Mouse (Mus musculus) testis, adult 2 months (tissue): ENCODE measurements around the gene Dock7. TPM values are rescaled to one million over a fixed set of nuclear protein-coding genes. Genes with fewer than 3 reads are reported as not detected.

Experiments
- H3K27ac ChIP-seq: fragments of 200-500 bp; 2 replicates; pipeline ENCODE4 v1.5.1; 2012; ENCODE audit warnings: low read depth, low read length; ENCODE audit not compliant: control insufficient read depth, insufficient read depth
- H3K27me3 ChIP-seq: fragments of 200-500 bp; 2 replicates; pipeline ENCODE4 v1.6.1; 2012; ENCODE audit warnings: mild to moderate bottlenecking, low read length, moderate library complexity; ENCODE audit not compliant: control insufficient read depth, insufficient read depth
- H3K36me3 ChIP-seq: fragments of 200-500 bp; 2 replicates; pipeline ENCODE4 v1.6.1; 2012; ENCODE audit warnings: mild to moderate bottlenecking, low read length; ENCODE audit not compliant: control insufficient read depth, insufficient read depth
- H3K4me1 ChIP-seq: fragments of 200-500 bp; 2 replicates; pipeline ENCODE4 v1.6.1; 2012; ENCODE audit warnings: low read length; ENCODE audit not compliant: control insufficient read depth, insufficient read depth
- H3K4me3 ChIP-seq: fragments of 200-500 bp; 2 replicates; pipeline ENCODE4 v1.5.1; 2012; ENCODE audit warnings: low read depth, mild to moderate bottlenecking, low read length, moderate library complexity, mixed read lengths; ENCODE audit not compliant: control insufficient read depth
- CTCF ChIP-seq: fragments of 200-500 bp; IDR thresholded peaks from 2 replicates; pipeline ENCODE4 v1.5.1; 2012; ENCODE audit warnings: low read depth, mild to moderate bottlenecking, inconsistent platforms, low read length, moderate library complexity; ENCODE audit not compliant: control insufficient read depth, insufficient read depth, insufficient replicate concordance
- POLR2A ChIP-seq: fragments of 200-500 bp; IDR thresholded peaks from 2 replicates; pipeline ENCODE4 v1.6.1; 2012; ENCODE audit warnings: low read depth, mild to moderate bottlenecking, inconsistent platforms, low read length, moderate library complexity; ENCODE audit not compliant: control insufficient read depth
- polyA plus RNA-seq: library from polyadenylated mRNA; depleted of rRNA; stranded (reverse); fragments of >200 nt; gene quantifications from 2 replicates; pipeline ENCODE4 v1.2.3, GENCODE M21; 2012

Dock7 gene
- polyA plus RNA-seq, 1 experiment, result 32.2 TPM

- H3K36me3 ChIP-seq, result no peaks in the 10 kb centered on the region
- H3K27me3 ChIP-seq, result no peaks in the 10 kb centered on the region
- no peak overlapping the region for H3K27ac ChIP-seq
- no peaks in the 10 kb centered on the region; the same call in 1 of the 2 replicates for H3K4me1 ChIP-seq
- TF ChIP-seq CTCF (no peak), POLR2A (no peak)
- H3K4me3 ChIP-seq, result no peak overlapping the region
Measured at GRCm38 (mm10) chr4:99134522-99134921, 13.8 kb upstream of the Dock7 start.

- no peaks in the 10 kb centered on the region for H3K36me3 ChIP-seq
- no peaks in the 10 kb centered on the region; the same call in 1 of the 2 replicates for H3K4me1 ChIP-seq
- no peaks in the 10 kb centered on the region for H3K27me3 ChIP-seq
- H3K27ac ChIP-seq, result no peak overlapping the region
- TF ChIP-seq POLR2A (no peak), CTCF (no peak)
- no peak overlapping the region for H3K4me3 ChIP-seq
Measured at GRCm38 (mm10) chr4:99133326-99133725, 12.6 kb upstream of the Dock7 start.

- Histone ChIP-seq H3K4me3 (no peak overlapping the region), H3K4me1 (no peaks in the 10 kb centered on the region; the same call in 1 of the 2 replicates), H3K27me3 (no peaks in the 10 kb centered on the region), H3K27ac (no peak overlapping the region), H3K36me3 (no peaks in the 10 kb centered on the region)
- no peak for TF ChIP-seq CTCF
- no peak for TF ChIP-seq POLR2A
Measured at GRCm38 (mm10) chr4:99132686-99133085, 12.0 kb upstream of the Dock7 start.

- no peaks in the 10 kb centered on the region for H3K27me3 ChIP-seq
- H3K4me1 ChIP-seq, result no peaks in the 10 kb centered on the region; the same call in 1 of the 2 replicates
- no peak overlapping the region for H3K4me3 ChIP-seq
- H3K27ac ChIP-seq, result no peak overlapping the region
- no peak for TF ChIP-seq POLR2A
- TF ChIP-seq CTCF, result no peak
- no peaks in the 10 kb centered on the region for H3K36me3 ChIP-seq
Measured at GRCm38 (mm10) chr4:99131227-99131653, 10.5 kb upstream of the Dock7 start.

GRCm38 (mm10) chr4:99123546-99123945, 2.8 kb upstream of the Dock7 start:
- TF ChIP-seq POLR2A, result no peak
- TF ChIP-seq CTCF, result no peak
- Histone ChIP-seq H3K27me3 (no peaks in the 10 kb centered on the region), H3K27ac (no peak overlapping the region), H3K4me1 (peaks cover 7% of the 10 kb centered on the region), H3K4me3 (no peak overlapping the region), H3K36me3 (no peaks in the 10 kb centered on the region)

GRCm38 (mm10) chr4:99122786-99123185, 2.1 kb upstream of the Dock7 start:
- peaks cover 7% of the 10 kb centered on the region for H3K4me1 ChIP-seq
- H3K4me3 ChIP-seq, result no peak overlapping the region
- no peaks in the 10 kb centered on the region for H3K27me3 ChIP-seq
- no peaks in the 10 kb centered on the region for H3K36me3 ChIP-seq
- H3K27ac ChIP-seq, result peak overlapping the region; percentile 14; the same call in 1 of the 2 replicates
- TF ChIP-seq POLR2A, result no peak
- no peak for TF ChIP-seq CTCF

- H3K27ac ChIP-seq, result peak overlapping the region; percentile 9; the same call in 1 of the 2 replicates
Measured at GRCm38 (mm10) chr4:99122047-99122446, 1.3 kb upstream of the Dock7 start.

More at GRCm38 (mm10) chr4:99122047-99122446, 1.3 kb upstream of the Dock7 start:
- TF ChIP-seq POLR2A, result no peak
- Histone ChIP-seq H3K4me3 (no peak overlapping the region), H3K4me1 (peaks cover 7% of the 10 kb centered on the region), H3K36me3 (no peaks in the 10 kb centered on the region), H3K27me3 (no peaks in the 10 kb centered on the region)
